Mouse (Mus musculus) monocyte, adult 2 months (primary cell): ENCODE results near the gene Itgav.
"Not testable (repeated sequence)": the region's sequence is repeated elsewhere in the genome, so short reads cannot be mapped to it uniquely, and the experiment has no call there.

Source experiments
- DNase-seq, 2 experiments: peaks; one replicate each; pipeline ENCODE4 v3.0.0; 2022; ENCODE audit warnings: low spot score in 2 of 2, low read depth in 1 of 2

The Itgav gene

DNA sequence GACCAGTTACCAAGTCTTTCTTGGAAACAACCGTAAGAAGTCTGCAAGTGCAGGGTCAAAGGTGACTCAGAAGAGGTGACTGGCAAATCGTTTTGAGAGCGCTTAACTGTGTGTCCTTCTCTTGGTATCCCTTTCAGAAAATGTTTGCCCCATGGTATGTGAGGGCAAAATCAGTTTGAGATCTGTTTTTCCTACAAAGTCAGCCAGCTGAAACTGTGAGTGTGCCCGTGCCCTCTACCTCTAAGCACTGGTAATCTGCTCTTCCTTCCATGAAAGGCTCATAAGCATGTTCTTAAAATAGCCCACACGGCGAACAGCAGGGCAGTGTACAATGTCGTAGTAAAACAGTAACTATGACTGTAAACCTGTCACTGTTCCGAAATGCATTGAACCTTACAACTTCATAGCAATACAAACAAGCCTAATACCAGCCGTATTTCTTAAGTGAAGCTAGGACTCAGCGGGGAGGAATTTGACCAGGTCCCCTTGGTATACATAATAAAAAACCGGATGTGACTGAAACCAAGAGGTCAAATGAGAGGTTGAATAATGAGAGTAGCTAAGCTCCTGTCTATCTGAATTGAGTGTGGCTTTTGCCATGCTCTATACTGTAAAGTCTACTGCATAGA lies 14.2 kb upstream of the Itgav start:
- no peak for DNase-seq

DNA sequence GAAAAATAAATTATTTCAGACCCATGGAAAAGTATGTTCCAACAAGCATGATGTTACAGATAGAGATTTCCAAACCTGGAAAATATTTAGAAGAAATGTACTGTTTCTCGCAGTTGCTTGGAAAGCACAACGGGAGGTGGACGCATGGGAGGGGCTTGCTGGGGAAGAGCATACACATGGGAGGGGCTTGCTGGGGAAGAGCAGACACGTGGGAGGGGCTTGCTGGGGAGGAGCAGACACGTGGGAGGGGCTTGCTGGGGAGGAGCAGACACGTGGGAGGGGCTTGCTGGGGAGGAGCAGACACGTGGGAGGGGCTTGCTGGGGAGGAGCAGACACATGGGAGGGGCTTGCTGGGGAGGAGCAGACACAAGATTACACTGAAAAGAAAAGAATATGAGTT lies 10.9 kb upstream of the Itgav start:
- not testable (repeated sequence) for DNase-seq

DNA sequence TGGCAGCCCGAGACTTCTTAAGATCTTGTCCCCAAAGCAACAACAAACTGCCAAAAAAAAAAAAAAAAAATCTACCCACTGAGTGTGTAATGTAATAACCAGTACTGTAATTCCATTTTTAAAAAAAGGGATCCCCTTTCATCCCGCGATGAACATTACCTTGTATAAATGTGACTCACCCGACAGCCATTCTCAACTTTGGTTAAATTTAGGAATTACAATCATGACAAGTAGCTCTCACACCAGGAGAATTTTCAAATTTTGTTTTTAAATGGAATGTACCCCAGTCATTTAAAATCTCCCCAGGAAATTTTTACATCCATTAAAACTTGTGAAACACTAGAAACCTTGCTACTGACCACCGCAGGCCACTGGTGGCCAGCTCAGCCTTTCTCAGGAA lies 10.3 kb upstream of the Itgav start:
- no peak for DNase-seq

DNA sequence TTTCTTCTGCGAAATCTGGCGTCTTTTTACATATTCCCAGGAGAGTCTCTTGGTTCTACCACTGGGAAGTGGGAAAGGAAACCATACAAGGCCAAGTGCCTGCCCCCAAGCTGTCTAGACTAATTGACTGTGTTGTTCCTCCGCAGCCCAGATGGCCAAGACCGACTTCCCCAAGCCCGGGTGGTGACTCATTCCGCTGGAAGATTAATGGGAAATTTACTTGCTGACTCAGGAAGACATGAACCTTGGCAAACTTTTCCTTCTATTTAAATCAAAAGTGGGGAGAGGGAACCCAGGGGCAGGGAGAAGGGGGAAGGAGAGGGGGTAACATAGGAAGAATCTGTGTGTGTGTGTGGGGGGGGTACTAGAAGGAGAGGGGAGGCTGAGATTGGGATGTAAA lies 9.4 kb upstream of the Itgav start:
- DNase-seq: no peak

DNA sequence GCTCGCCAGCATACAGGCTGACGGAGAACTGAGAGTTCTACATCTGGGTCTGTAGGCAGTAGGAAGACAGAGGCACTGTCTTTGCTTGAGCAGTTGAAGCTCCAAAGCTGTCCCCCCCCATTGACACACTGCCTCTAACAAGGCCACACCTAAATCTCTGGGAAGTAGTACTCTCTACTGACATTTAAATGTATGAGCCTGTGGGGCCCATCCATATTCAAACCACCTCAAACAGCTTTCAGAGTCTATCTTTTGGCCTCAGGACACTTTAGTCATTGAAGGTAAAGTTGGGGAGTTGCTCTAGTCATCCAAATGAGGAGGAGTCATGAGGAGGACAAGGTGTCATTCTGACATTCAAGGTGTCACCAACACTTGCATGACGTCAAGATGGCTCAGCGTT lies 5.9 kb upstream of the Itgav start:
- DNase-seq: no peak

DNA sequence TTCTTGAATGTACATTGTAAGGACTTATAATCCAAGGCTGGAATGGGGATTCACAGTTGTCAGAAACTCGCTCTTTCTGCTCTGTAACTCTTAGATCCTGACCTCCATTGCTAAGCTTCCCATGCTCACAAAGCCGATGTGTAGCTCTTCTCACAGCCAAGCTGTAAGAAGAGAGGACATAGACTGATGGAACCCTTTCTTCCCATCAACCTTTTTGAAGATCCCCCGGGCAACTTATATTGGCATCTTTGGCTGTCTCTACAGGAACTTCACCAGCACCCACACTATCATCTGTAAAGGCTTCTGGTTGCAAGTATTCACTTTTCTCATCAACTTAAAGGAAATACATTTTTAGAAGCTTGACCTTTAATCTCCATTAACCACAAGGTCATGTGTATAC lies 2.6 kb upstream of the Itgav start:
- DNase-seq: no peak

DNA sequence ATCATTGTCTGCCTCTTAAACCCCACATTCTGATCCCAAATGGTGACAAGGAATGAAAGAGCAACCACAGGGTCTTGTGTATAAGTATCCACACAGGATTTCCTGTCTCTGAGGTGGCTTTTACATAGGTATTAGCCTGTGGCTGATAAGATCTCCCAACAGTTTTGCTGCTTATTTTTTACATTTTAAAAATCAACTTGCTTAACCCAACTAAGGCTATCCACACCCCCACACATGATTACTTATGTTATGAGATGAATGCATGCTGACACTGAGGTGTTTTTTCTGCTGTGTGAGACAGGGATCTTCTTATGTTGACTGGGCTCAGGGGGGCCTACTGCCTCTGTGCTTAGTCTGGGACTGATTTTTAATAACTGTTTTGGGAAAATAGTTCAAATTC lies 1.3 kb upstream of the Itgav start:
- no peak for DNase-seq

DNA sequence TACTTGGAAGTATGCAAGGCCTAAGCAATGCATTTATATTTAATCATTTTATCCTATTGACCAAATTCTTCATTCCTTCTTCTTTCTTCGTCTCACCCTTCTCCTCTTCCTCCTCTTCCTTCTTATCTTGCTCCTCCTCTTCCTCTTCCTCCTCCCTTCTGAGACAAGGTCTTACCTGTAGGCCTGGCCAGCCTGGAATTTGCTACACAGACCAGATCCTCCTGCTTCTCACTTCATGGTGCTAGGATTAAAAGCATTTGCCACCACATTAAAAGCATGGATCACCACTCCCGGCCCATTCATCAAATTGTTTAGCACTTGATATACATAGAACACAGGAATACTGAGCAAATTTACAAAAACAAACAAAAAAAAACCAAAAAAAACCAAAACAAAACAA lies 851 bp upstream of the Itgav start:
- no peak for DNase-seq

DNA sequence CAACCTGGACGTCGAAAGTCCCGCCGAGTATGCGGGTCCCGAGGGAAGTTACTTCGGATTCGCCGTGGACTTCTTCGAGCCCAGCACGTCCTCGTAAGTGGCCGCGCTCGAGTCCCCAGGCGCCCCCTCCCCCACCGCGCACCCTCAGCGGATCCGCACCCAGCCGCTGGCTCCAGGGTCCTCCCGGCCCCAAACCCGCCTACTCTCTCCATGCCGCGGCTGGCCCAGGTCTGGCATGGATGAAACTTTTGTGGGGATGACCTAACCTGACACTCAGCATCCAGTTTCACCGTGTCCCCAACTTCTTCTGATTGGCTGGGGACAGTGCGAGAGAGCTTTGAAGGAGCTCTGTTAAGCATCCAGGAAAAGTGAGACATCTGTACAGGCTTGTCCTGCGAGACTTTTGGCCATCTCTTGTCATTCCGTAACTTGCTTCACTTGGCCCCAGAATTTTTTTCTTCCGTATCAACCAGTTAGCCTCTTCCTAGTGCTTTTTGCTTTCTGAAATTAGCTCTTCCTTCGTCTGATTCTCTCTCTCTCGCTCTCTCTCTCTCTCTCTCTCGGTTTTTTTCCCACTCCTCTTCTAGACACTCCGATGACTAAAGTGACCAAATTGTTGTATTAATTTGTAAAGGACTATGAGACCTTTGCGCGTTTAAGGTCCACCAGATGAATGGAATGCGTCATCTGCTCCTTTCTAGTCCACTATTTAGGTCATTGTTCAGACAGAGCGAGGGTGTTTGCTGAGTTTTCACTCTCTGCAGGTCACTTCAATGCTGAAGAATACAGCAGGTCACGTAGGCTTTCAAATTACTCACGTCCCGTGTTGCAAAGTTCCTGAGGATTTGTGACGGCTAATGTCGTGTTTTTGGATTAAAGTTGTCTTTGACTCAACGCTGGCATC lies 882 bp downstream of the Itgav start:
- no peak for DNase-seq

DNA sequence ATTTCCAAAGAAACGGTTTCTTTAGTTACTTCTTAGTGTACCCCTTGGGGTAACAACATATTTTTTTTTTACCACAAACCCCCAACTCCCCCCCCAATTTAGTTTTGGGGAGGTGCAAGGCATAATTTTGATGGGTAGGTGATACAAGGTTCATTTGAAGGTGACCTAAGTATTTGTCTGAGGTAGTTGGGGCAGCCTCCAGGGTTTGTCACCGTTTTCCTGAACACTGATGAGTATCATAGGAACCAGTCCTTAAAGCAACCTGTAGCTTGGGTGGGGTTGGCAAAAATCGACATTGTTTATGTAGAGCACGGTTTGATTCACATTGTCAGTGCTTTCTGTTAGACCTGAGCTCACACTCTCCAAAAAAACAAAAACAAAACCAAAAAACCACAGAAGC lies 1.6 kb downstream of the Itgav start:
- no peak for DNase-seq

DNA sequence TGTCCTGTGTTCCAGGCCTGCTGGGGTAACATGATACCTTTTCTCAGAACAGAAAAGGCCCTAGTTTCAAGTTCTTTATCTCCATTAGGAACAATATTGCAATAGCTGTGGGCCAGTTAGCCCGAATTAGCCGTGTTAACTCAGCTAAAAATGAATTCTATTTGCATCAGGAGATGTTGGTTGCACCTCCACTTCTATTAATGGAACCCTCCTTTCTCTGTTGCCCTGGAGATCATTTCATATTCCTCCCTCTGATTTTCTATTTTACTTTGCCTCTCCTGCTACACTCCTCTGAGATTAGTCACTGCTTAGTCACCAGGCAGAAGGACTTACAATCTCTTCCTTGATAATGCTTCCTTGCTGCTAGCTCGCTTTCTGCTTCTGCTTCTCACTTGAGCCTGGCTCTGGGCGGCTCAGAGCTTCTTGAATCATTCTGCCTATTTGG lies 4.1 kb downstream of the Itgav start:
- DNase-seq: no peak

DNA sequence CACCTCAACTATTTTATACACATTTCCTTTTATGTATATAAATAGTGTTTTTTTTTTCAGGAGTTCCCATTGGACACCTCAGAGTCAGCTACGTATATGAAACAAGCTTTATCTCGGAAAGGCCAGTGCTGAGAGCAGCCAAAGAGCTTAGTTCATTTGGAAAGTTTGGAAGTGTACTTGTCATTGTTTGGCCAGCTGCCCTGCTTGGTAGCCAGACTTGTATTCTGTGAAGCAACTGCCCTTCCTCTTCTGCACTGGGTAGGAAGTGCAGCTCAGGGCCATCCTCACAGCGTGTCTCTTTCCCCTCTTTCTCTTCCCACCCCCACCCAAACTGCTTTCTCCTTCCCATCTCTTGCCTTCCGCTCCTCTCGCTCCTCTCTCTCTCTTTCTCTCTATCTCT lies 5.1 kb downstream of the Itgav start:
- no peak for DNase-seq

DNA sequence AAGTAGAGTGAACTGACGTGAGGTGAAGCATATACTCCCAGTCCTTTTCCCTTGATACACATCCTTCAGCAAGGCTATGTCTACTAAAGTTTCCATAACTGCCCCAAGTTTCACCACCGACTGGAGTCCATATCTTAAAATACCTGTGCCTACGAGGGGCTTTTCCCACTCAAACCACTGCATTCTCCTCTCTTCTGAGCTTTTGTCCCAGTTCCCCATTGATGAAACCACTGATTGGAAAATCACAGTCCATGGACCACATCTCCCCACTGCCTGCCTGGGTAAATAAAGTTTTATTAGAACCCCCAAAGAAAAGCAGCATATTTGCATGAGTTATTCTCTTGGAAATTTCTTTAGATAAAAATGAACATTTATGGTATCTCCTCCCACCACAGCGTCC lies 8.7 kb downstream of the Itgav start:
- no peak for DNase-seq

DNA sequence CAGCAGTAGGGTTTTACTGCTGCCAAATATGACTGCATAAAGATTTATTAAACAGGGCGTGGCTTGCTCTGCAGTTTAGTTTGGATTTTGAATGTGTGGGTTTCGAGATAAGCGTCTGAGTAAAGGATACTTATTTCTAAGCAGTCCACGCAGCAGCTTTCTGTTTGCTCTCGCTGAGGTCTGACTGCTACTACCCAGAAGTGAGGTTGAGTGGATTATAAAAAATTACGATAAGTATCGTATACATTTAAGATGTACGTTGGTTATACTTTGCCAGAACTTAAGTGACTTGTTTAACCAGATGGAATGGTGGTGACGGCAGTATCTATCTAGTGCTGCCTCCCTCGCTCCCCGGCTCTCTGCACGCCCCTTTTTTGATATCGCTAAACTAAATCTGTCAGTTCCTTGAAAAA lies 9.8 kb downstream of the Itgav start:
- DNase-seq: no peak

DNA sequence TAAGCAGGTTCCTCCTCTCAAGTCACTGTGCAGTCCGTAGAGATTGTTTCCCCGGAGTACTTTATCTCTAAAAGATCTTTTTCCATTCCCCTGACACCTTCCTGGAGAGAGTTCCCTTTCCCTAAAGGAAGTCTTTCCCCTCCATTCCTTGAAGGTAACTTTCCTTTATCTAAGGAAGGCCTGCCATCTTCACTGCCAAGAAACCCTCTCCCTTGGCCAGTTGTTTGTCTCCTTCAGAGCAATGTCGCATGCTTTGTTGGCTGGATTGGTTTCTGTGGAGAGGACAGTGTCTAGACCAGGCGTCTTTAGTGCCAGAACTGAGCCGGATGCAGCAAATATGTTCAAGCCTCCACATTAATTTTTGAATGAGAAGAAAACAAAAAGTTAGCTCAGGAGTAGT lies 11.1 kb downstream of the Itgav start:
- DNase-seq: no peak

DNA sequence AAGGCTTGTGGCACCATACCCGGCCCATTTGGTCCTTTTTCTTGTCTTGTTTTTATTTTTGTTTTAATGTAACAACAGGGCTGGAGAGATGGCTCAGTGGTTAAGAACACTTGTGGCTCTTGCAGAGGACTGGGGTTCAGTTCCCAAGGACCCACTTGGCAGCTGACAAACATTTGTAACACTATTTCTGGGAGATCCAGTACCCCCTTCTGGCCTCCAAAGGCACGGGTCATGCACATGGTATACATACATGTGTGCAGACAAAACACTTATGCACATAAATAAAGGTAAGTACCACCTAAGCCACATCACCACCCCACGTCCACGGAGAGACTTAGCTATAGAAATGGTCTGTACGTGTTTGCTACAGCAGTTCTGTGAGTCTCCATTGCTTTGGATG lies 12.6 kb downstream of the Itgav start:
- no peak for DNase-seq

DNA sequence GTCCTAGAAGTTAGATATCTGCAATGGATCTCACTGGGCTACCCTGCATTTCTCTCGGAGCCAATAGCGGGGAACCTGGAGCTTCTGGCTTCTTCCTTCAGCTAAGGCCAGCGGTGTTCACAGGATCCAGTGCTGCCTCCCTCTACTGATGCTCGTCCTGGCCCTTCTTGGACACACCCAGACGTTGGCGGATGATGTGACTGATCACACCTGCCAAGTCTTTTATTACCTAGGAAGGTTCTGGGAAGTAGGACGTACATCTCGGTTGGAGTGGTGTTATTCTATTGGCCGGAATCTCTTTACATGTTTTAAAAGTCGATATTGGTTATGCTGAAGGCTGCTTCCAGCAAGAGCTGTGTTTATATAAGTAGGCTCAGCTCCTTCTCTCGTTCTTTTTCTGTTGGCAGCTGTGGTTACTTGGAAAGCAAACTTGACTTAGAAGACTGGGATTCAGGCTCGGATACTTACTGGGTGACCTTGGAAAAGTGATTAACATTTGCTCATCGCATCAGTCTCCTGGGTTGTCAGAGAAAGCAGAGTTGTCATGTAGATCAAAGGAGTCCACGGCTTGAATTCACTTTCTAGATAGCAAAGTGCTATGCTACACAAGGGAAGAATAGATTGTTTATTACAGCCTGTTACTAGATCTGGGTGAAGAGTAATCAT lies 14.5 kb downstream of the Itgav start:
- DNase-seq: no peak

DNA sequence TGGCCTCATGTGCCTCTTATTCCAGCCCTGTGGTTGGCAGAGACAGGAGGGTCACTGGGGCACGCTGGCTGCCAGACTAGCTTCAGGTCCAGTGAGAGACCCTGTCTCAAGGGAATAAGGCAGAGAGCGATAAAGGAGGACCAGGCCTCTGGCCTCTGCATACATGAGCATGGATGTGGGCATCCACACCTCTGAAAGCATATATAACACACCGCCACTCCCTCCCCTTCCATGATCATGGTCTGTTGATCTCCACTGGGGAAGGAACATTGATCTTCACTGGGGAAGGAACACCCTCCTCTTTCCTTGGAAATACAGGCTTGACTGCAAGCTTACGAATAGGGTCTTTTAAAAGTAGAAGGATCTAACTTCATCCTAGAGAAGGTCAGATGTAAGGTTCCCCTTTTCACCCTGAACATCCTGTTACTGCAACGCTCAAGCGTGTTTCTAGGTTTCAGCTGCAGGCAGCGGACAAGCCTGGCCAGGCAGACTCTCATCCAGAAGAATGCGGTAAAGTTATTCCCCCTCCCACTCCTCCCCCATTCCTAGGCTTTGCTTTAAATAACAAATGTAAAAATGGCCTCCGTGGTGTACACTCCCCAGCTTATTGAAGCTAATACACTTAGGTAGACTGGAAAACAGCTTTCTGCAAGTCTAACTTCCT lies 15.4 kb downstream of the Itgav start:
- no peak for DNase-seq

DNA sequence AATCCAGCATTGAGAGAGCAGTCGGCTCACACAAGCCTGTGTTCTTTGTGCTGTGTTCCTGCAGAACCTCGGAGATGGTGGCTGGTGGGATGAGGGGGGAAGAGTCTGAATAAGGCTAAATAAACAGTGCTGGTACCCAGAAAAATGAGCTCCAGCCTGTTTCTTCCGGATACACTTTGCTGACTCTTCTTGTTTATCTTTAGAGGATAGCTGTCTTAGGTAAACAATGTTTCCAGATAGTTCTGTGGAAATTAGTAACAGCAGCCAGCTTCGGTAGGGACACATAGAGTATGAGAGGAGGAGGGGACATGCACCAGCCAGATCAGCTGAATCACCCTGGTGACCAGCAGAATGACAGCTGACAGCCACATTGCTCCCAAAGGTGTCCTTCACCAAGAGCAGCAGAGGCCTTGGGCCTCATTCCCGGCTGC lies 16.4 kb downstream of the Itgav start:
- DNase-seq: no peak

DNA sequence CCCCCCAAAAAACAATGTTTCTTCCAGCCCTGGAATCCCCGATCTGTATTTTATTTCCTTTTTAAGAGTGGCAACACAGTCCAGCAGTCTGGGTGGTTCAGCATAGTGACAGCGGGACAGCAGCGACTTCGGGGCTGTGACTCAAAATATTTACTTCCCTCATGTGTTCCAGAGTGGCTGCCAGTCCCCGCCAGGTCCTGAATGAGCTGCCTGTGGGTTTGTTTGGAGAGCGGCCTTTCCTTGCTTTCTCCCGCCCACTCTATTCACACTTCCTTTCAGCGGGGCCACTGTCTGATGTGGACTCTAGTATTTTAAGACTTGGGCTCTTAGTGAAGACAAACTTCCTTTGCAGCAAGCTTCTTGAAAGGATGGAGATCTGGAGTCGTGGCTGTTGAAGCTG lies 18.0 kb downstream of the Itgav start:
- DNase-seq: no peak

DNA sequence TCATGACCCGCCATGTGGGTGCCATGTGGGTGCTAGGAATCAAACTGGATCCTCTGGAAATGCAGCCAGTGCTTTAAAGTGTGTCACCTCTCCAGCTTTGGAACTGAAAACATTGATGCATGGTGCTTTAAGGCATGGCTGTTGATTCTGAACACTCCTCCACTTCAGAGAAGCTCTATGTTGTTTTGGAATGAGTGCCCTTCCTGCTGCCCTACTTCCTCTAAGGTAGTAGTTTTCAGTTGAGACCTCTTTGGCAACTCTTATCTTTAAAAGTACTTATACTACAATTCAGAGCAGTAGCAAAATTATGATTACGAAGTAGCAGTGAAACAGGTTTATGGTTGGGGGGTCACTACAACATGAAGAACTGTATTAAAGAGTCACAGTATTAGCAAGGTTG lies 18.6 kb downstream of the Itgav start:
- no peak for DNase-seq
